Comparison of ENCODE assay signal across 7 mouse cellular contexts in the genomic region with DNA sequence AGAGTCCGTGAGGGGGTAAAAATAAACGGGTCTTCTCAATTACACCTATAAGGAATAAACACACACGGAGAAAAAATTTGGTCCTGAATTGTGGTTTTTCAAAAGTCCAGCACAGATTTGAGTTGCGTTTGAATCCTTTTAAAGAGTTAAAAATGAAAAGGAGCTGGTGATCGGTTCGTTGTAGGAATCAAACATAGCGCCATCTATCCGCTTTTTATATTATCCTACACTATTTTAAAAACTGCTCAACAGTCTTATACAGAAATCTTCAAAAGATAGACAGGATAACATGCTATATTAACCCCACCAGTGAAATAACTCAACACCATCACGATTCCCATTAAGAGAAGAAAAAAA. TPM values are rescaled to one million over a fixed set of nuclear protein-coding genes. Genes with fewer than 3 reads are reported as not detected.
A peak's percentile ranks its signal among the peaks of the same experiment; 100 is the strongest.
DNase-seq lines count a peak whose midpoint lies in the region; ATAC-seq and TF ChIP-seq lines count a peak whose summit lies in the region.

No protein-coding gene starts in this region.

- H3K27ac ChIP-seq in neural tube, embryonic 11.5 days (ENCODE audit: low read depth, low read length) = peak overlapping the region; percentile 99
- H3K27ac ChIP-seq in forebrain, embryonic 13.5 days = peak overlapping the region; percentile 100
- peak overlapping the region; percentile 99 for H3K27ac ChIP-seq in limb, embryonic 14.5 days (replicated peaks; ENCODE audit: low read depth, low read length)
- H3K27ac ChIP-seq in stomach, embryonic 14.5 days (ENCODE audit: low read length) = peak overlapping the region; percentile 99

- no peak for TF ChIP-seq POLR2A in limb, embryonic 14.5 days (IDR thresholded peaks at IDR 0.05; ENCODE audit: borderline replicate concordance, extremely low read depth, insufficient read depth, insufficient read length)

- WGBS in neural tube, embryonic 11.5 days = 0% methylated on average over 9 of the region's 9 CpGs
- under 1% methylated on average over 9 of the region's 9 CpGs for WGBS in forebrain, embryonic 13.5 days
- WGBS in limb, embryonic 14.5 days = 0% methylated on average over 9 of the region's 9 CpGs
- WGBS in stomach, embryonic 14.5 days = under 1% methylated on average over 9 of the region's 9 CpGs

- ATAC-seq in neural tube, embryonic 11.5 days (ENCODE audit: insufficient read depth, low FRiP score, low TSS enrichment) = no peak
- ATAC-seq in forebrain, embryonic 13.5 days = no peak
- no peak for ATAC-seq in limb, embryonic 14.5 days (ENCODE audit: low FRiP score, low read depth)
- no peak for ATAC-seq in stomach, embryonic 14.5 days (ENCODE audit: insufficient number of reproducible peaks, insufficient read depth, low FRiP score, low read depth)
- no peak for ATAC-seq in megakaryocyte progenitor cell, adult 5-6 weeks (replicated peaks; ENCODE audit: poor library complexity)

- no peak for DNase-seq in neural tube, embryonic 11.5 days (ENCODE audit: low spot score)
- no peak for DNase-seq in neural tube, embryonic 10.5 days (ENCODE audit: extremely low spot score, low spot score)
- DNase-seq in limb, embryonic 14.5 days (ENCODE audit: low spot score) = peak; percentile 87
- DNase-seq in spleen, postnatal 10 days (ENCODE audit: low spot score in 2 of 2) = no peak

- H3K36me3 ChIP-seq in neural tube, embryonic 11.5 days (ENCODE audit: control insufficient read depth, insufficient read depth, low read length) = no peaks in the 10 kb centered on the region; the same call in 1 of the 2 replicates
- H3K36me3 ChIP-seq in forebrain, embryonic 13.5 days (ENCODE audit: poor library complexity, severe bottlenecking) = peaks cover 29% of the 10 kb centered on the region
- H3K36me3 ChIP-seq in limb, embryonic 14.5 days (ENCODE audit: control insufficient read depth, insufficient read depth, low read length) = 0 out of 2 replicates have a peak, but pooled peaks cover 10% of the 10 kb centered on the region
- H3K36me3 ChIP-seq in stomach, embryonic 14.5 days (ENCODE audit: control insufficient read depth, insufficient read depth, low read length) = no peaks in the 10 kb centered on the region; the same call in 1 of the 2 replicates

- H3K9me3 ChIP-seq in neural tube, embryonic 11.5 days (ENCODE audit: control insufficient read depth, low read length) = no peaks in the 10 kb centered on the region
- no peaks in the 10 kb centered on the region for H3K9me3 ChIP-seq in forebrain, embryonic 13.5 days (replicated peaks)
- H3K9me3 ChIP-seq in limb, embryonic 14.5 days (ENCODE audit: control insufficient read depth, low read length) = no peaks in the 10 kb centered on the region
- no peaks in the 10 kb centered on the region for H3K9me3 ChIP-seq in stomach, embryonic 14.5 days (ENCODE audit: control insufficient read depth, low read depth, low read length)

- H3K27me3 ChIP-seq in neural tube, embryonic 11.5 days (ENCODE audit: control insufficient read depth, insufficient read depth, low read length) = no peaks in the 10 kb centered on the region
- H3K27me3 ChIP-seq in forebrain, embryonic 13.5 days = no peaks in the 10 kb centered on the region
- no peaks in the 10 kb centered on the region for H3K27me3 ChIP-seq in limb, embryonic 14.5 days (ENCODE audit: control insufficient read depth, insufficient read depth, low read length)
- no peaks in the 10 kb centered on the region for H3K27me3 ChIP-seq in stomach, embryonic 14.5 days (ENCODE audit: control insufficient read depth, insufficient read depth, low read length)

- peak overlapping the region; percentile 99 for H3K9ac ChIP-seq in neural tube, embryonic 11.5 days (ENCODE audit: low read length)
- H3K9ac ChIP-seq in forebrain, embryonic 13.5 days = peak overlapping the region; percentile 100
- peak overlapping the region; percentile 100 for H3K9ac ChIP-seq in limb, embryonic 14.5 days (ENCODE audit: low read depth, low read length, severe bottlenecking)
- peak overlapping the region; percentile 100 for H3K9ac ChIP-seq in stomach, embryonic 14.5 days (replicated peaks; ENCODE audit: low read depth, low read length)

- peaks cover 14% of the 10 kb centered on the region; the same call in 1 of the 2 replicates for H3K4me1 ChIP-seq in neural tube, embryonic 11.5 days (ENCODE audit: control insufficient read depth, insufficient read depth, low read length)
- H3K4me1 ChIP-seq in forebrain, embryonic 13.5 days = peaks cover 33% of the 10 kb centered on the region
- H3K4me1 ChIP-seq in limb, embryonic 14.5 days (ENCODE audit: control insufficient read depth, insufficient read depth, low read length) = peaks cover 10% of the 10 kb centered on the region
- H3K4me1 ChIP-seq in stomach, embryonic 14.5 days (ENCODE audit: control insufficient read depth, insufficient read depth, low read length) = peaks cover 16% of the 10 kb centered on the region

- H3K4me3 ChIP-seq in neural tube, embryonic 11.5 days (ENCODE audit: low read depth, low read length) = peak overlapping the region; percentile 100
- H3K4me3 ChIP-seq in forebrain, embryonic 13.5 days = peak overlapping the region; percentile 100
- peak overlapping the region; percentile 96 for H3K4me3 ChIP-seq in limb, embryonic 14.5 days (replicated peaks; ENCODE audit: low read length)
- peak overlapping the region; percentile 100 for H3K4me3 ChIP-seq in stomach, embryonic 14.5 days (ENCODE audit: low read depth, low read length)

- H3K4me2 ChIP-seq in neural tube, embryonic 11.5 days (ENCODE audit: low read depth) = peak overlapping the region; percentile 44
- peak overlapping the region; percentile 53 for H3K4me2 ChIP-seq in forebrain, embryonic 13.5 days
- peak overlapping the region; percentile 39 for H3K4me2 ChIP-seq in limb, embryonic 14.5 days (replicated peaks; ENCODE audit: low read depth, low read length, severe bottlenecking)
- H3K4me2 ChIP-seq in stomach, embryonic 14.5 days (replicated peaks; ENCODE audit: low read depth, low read length) = peak overlapping the region; percentile 42

RNA-seq across cellular contexts. Expression of a gene that starts 3.3 kb away (rescaled TPM):
- polyA plus RNA-seq in neural tube, embryonic 11.5 days (2014; fragmentation: Nextera tagmentation; extraction: Ambion mirVana) = 165 and 172 TPM in 2 replicates
- polyA plus RNA-seq in forebrain, embryonic 13.5 days (2015; fragmentation: Nextera tagmentation; extraction: Ambion mirVana) = 170 and 218 TPM in 2 replicates
- polyA plus RNA-seq in limb, embryonic 14.5 days (2012; rRNA removed) = 67.1 and 96.1 TPM in 2 replicates
- 84.9 and 104 TPM in 2 replicates for polyA plus RNA-seq in limb, embryonic 14.5 days (2014; fragmentation: Nextera tagmentation; extraction: Ambion mirVana)
- 64.5 and 86.3 TPM in 2 replicates for polyA plus RNA-seq in stomach, embryonic 14.5 days (2014; fragmentation: Nextera tagmentation; extraction: Ambion mirVana)
- total RNA-seq in megakaryocyte progenitor cell, adult 5-6 weeks (2015) = 27.6 and 35.4 TPM in 2 replicates
- 34.8 and 47.8 TPM in 2 replicates for total RNA-seq in megakaryocyte progenitor cell, adult 5-6 weeks (2017)
